Mouse (Mus musculus) G1E (cell line): Measurements from ENCODE around the gene Ctsa.

Experiments
- CTCF ChIP-seq: IDR thresholded peaks from 2 replicates; pipeline ENCODE4 v1.5.1; 2012; ENCODE audit warnings: low read depth, low read length, inconsistent platforms, mixed read lengths
- GATA1 ChIP-seq: IDR thresholded peaks from 2 replicates; pipeline ENCODE4 v1.6.1; 2012; ENCODE audit warnings: borderline replicate concordance, low read length, inconsistent platforms, mixed read lengths
- POLR2AphosphoS5 ChIP-seq: IDR thresholded peaks from 2 replicates; pipeline ENCODE4 v1.6.1; 2012; ENCODE audit warnings: low read depth, low read length, inconsistent platforms; ENCODE audit not compliant: insufficient replicate concordance
- TAL1 ChIP-seq: conservative IDR thresholded peaks from 2 replicates; pipeline ENCODE4 v1.6.1; 2012; ENCODE audit warnings: low read depth, low read length, inconsistent platforms, mixed read lengths

DNA sequence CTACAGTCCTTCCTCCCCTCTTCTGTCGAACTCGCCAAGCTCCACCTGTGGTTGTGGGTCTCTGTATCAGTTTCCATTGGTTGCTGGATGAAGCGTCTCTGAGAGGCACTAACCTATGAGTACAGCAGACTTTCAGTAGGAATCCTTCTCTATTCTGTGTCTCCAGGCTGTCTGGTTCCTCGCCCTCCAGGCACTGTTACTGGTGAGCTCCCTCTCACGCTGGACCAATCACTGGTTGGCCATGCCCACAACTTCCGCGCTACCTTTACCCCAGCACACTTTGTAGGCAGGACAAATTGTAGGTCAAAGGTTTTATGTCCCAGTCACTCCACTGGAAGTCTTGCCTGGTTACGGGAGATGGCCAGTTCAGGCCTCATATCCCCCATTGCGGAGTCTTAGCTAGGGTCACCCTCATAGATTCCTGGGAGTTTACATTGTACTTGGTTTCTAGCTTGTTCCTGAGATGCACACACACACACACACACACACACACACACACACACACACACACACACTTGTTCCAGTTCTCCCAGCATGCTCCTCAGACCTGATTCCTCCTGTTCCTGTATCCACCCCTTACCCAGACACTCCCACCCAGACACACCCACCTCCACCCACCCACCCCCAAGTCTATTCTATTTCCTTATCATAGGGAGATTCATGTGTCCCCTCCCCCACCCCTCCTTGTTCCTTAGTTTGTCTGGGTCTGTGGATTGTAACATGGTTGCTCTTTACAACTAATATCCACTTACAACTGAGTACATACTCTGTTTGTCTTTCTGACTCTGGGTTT is 27.2 kb downstream of the Ctsa start:
- no peak for TF ChIP-seq GATA1
- no peak for TF ChIP-seq TAL1
- TF ChIP-seq CTCF: no peak
- no peak for TF ChIP-seq POLR2AphosphoS5
